Mouse (Mus musculus): ENCODE data around the gene Mettl8.

Mettl8 gene

GRCm38 (mm10) chr2:70924049-70924448 lies 131.3 kb downstream of the Mettl8 start:
- no peak for DNase-seq

DNA sequence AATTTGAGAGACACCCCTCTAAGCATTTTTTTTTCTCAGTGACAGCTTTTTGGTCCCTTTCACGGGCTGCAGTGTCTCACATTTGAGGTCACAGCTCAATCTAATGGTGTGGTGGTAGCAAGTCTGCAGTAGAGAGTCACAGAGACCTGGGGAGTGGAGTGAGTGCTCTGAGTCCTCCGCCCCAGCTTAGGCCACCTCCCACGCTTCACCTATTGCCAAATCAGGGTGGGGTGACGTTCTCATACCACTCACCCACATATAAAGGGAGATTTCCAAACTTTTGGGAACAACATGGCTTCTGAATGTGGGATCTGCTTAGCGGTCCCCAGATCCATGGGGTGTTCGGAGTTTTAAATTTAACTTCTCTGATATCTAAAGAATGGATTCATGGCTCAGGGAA lies 132.6 kb downstream of the Mettl8 start:
- DNase-seq, result no peak

DNA sequence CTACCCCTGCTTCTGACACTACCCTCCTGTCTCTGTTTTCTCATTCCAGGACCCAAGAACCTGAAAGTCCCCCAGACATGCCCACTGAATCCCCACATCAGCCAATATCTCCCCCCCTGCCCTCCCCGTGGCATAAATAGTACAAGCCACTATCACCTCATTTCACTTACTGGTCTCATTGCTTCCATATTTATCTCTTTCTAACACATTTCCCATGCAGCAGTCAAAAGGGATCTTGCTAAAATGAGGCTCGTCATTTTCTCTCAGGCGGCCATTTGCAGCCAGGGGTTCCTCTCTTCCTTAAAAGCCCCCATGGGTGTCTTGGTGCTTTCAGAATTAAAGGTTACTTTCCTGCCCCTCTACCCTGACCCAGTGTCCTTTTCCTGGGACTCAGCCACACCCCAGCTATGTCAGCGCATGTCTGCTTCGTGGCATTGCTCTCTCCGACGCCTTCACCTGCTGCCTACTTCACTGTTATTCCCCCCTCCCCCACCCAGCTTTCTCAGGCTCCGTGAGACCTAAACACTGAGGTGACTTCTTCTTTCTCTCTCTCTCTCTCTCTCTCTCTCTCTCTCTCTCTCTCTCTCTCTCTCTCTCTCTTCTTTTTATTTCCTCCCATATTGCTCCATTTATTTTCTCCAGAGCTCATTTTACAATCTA lies 134.3 kb downstream of the Mettl8 start:
- DNase-seq, result no peak

DNA sequence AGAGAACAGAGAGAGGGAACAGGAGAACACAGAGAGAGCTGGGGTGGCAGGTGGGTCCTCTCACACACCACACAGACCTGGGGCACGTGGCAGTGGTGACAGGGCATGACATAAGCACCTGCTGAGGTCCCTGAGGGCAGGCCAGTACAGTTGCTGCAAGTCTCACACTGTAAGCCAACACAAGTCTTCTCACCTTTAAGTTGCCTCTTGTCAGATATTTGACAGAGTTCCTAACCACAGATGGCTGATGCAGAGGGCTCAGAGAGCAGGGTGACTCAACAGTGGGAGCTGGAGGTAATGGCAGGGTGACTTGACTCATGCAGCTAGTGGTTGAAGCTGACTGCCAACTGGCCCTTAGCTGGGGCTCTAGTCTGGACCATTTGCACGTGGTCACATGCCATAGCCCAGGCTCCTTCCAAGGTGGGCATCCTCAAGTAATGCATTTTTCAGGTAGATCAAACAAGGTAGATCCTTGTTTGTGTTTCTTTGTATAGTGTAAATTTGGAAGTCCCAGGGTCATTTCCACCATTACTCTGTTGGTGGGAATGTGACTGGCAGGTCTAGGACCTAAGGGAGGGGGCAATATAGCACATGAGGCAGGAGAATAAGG lies 135.4 kb downstream of the Mettl8 start:
- DNase-seq, result no peak

DNA sequence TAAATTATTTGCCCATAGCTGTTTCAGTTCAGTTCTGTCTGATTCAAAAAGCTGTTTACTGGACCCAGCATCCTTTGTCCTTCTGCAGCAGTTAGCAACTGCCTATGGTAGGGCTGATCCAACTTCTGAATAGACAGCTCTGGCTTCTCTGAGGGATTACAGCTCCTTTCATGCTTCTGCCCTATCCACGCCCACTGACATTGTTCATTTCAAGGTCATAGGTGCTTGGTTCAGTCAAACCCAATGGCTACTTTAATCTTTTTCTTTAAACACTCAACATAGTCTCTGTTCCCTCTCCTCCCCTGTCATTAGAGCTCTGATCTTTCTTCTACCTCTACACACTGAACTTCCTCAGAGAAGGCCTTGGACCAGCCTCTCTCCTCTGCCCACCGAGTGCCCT lies 136.9 kb downstream of the Mettl8 start:
- DNase-seq, result no peak
